Mouse (Mus musculus) ovary, postnatal 36 days (tissue): ENCODE measurements at regions not wholly inside any gene's neighbourhood (a gene's known extent, or its start where the extent isn't known, plus 50 kb on each side); places are given as distances from the start of the nearest gene placed in this dataset.

Experiments used
- DNase-seq: peaks from one replicate; pipeline ENCODE4 v3.0.0; 2022; ENCODE audit warnings: low spot score, mixed read lengths

DNA sequence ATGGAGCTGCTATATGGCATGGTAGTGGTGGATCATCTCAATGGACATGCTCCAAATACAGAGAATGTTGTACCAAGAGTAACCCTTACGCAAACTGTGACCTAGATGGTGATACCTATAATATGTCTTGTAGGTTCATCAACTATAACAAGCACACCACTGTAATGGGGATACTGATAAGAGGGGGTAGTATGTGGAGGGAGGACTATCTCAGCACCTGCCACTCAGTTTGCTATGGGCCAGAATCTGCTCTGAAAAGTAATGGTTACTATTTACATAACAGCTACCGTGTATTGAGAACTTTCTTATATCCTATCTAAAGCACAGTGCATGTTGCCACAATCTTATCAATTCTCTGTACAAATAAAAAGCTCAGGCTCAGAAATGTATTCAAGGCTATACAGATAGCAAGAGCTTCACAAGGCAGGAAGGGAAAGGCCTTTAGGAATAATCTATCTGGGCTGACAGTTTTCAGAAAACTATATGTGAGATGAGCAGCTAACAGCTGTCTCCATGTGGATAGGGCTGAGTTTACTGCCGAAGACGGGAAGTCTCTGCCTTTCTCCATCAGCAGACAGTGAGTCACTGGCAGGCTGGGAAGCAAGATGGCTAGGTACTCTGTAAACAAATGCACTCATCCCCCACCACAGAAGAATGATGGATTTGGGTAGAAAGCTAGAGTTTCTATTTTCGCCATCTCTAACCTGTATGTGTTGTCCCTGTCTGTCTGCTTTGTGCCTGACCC lies 77.1 kb upstream of the Nck2 start:
- no peak for DNase-seq

DNA sequence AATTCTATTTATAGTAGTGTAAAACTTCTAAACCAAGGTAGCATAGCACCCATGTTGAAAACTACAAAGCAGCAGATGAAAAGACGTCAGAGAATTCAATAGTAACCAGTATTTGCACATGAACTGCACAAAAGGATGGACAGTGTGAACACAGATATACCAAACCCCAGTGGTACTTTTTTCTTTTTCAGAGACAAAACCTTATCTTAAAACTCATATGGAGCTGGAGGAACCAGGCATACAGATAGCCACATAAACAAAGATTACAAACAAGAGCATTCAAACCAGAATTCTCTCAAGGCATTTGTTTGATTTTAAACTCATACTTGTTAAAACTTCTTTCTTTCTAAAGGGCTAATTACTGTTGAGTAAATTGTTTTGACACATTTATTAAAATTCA lies 72.5 kb upstream of the Nck2 start:
- DNase-seq = no peak

DNA sequence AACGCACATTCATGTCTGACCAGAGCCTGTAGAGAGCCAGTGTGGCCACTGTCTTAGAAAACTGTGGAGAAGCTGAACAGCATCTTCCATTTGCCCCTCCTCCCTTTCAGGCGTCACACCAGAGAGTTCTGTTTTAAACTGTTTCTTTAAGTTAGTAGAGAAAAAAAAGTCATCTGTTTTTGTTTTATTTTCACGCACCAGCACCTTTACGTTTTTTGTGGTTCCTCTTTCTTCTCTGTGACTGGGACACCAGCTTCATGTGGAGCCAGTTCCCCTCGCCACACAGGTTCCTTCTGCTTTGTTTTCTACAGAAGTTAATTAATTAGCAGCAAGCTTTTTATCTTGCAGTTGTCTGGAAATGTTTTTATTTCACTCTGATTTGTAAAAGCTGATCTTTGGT lies 69.4 kb upstream of the Nck2 start:
- no peak for DNase-seq

DNA sequence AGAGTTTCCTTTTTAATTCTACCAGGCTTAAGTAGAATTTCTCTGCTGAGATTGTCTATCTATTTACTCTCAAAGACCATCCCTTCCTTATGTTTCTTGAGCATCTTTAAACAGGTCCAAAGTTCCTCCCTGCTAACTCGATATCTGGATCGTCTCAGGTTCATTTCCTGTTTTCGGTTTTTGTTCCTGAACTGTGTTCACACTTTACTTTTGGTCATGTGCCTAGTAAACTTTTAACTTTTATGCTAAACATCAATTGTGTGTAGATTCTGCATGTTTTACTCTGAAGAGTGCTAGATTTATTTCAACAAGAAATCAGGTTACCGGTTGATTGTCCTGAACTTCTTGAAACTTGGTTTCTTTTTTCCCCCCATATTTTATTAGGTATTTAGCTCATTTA lies 68.5 kb upstream of the Nck2 start:
- DNase-seq = no peak

DNA sequence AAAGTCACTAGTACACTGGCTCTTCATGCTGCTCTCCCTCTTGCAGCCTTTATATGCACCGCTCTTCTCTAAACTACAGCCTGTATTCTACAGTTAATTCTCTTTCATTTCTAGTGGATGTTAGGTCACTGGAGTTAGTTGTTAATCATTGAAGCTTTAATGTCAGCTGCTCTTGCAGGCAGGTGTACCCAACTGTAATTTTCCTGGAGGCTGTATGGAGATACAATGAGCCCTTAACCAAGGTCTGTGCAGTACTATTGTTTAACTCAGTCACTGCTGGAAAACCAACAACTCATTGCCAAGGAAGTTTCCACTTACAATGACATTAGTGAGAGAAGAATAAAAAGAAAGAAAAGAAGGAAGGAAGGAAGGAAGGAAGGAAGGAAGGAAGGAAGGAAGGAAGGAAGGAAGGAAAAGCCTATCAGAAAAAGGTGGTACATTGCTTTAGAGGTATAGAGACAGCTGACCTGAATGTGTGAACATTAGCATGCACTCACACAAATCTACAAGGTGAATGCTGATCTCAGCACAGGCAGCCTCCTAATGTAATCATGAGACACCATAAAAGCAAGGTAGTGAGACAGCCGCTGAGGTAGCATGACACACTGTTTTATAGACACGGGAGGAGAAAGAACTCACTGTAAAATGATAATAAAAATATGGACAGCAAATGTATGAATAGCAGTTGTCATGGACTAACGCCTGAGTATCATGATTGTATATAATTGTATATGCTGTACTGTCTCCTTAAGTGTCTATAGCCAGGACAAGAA lies 66.7 kb upstream of the Nck2 start:
- no peak for DNase-seq

DNA sequence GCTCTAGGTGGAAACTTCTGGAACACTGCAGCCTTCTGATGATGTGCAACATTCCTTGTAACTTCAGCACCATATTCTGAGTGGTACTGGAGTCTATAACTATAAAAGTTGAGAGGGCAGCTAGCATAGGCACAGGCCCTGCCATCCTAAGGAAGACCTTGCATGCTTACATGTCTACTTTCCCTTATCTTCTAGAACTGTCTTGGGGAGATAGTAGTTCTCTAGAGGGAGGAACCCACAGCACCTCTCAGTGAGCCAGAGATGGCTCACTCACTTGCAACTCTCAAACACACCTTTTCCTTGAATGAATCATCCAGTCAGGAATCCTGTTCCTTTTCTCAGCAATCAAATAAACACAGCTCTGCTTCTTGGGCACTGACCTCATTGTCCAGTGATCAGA lies 59.4 kb upstream of the Nck2 start:
- DNase-seq = no peak

DNA sequence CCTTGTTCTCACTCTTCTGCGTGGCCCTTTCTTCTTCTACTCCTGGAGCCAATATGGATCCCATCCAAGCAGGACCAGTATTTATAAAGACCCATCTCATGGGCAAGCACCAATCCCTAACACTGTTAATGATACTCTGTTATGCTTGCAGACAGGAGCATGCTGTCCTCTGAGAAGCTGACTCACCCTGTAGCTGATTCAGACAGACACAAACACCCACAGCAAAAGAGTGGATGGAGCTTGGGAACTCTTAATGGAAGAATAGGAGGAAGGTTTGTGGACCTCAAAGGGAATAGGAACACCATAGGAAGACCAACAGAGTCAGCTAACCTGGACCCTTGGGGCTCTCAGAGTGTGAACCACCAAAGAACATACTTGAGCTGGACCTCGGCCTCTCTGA lies 50.3 kb upstream of the Nck2 start:
- no peak for DNase-seq
